Mouse (Mus musculus) E14TG2a.4 (cell line): ENCODE data around the gene Gm20388.

ENCODE experiments used
- CTCF ChIP-seq: conservative IDR thresholded peaks from 2 replicates; pipeline ENCODE4 v1.5.1; 2014; ENCODE audit warnings: low read length
- NANOG ChIP-seq: IDR thresholded peaks from 2 replicates; pipeline ENCODE4 v1.6.1; 2014; ENCODE audit warnings: borderline replicate concordance, low read length, mixed read lengths

DNA sequence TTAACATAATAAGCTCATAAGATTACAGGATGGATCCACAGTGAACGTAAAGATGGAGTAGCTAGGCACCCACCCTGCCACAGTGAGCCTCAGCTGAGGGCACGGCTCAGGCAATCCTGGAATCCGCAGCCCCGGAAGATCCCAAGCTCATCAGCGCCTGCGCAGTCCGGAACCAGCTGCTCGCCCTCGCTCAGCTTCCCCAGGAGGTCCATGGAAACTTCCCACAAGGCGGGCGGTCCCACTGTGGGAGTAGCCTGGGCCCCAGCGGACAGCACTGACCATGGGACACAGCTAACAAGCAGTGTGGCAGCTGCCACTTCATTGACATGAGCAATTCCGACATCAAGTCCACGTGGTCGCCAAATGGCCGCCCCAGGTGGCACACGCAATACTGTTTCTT lies 1544.1 kb downstream of the Gm20388 start:
- TF ChIP-seq CTCF (no peak), NANOG (no peak)
